Mouse (Mus musculus) heart, postnatal 0 days (tissue): ENCODE results near the gene Wdr61. TPM values are rescaled to one million over a fixed set of nuclear protein-coding genes. Genes with fewer than 3 reads are reported as not detected.

ENCODE experiments used
- ATAC-seq: fragments of 200-750 bp; cut with Nextera tagmentation; 2 replicates; pipeline ENCODE4 v1.8.0; 2017; ENCODE audit warnings: low read depth, moderate number of reproducible peaks, moderate library complexity; ENCODE audit not compliant: insufficient read depth
- DNase-seq: peaks from one replicate; pipeline ENCODE4 v3.0.0-alpha.2; 2016; ENCODE audit warnings: low spot score
- H3K27ac ChIP-seq: fragments of 300-500 bp; sonication (generic); 2 replicates; pipeline ENCODE4 v1.5.1; 2014; ENCODE audit warnings: low read depth, mild to moderate bottlenecking
- H3K27me3 ChIP-seq: fragments of 300-500 bp; sonication (generic); 2 replicates; pipeline ENCODE4 v1.6.1; 2014; ENCODE audit warnings: low read length, mixed read lengths; ENCODE audit not compliant: control insufficient read depth, insufficient read depth
- H3K36me3 ChIP-seq: fragments of 300-500 bp; sonication (generic); replicated peaks from 2 replicates; pipeline ENCODE4 v1.6.1; 2014; ENCODE audit warnings: low read length, mixed read lengths; ENCODE audit not compliant: control insufficient read depth, insufficient read depth
- H3K4me1 ChIP-seq: fragments of 300-500 bp; sonication (generic); 2 replicates; pipeline ENCODE4 v1.6.1; 2014; ENCODE audit warnings: antibody characterized with exemption; ENCODE audit not compliant: control insufficient read depth, insufficient read depth
- H3K4me2 ChIP-seq: fragments of 300-500 bp; sonication (generic); 2 replicates; pipeline ENCODE4 v1.6.1; 2014; ENCODE audit warnings: low read depth, mild to moderate bottlenecking, low read length, moderate library complexity
- H3K4me3 ChIP-seq: fragments of 300-500 bp; sonication (generic); 2 replicates; pipeline ENCODE4 v1.5.1; 2014; ENCODE audit warnings: low read depth, low read length
- H3K9ac ChIP-seq: fragments of 300-500 bp; sonication (generic); replicated peaks from 2 replicates; pipeline ENCODE4 v1.6.1; 2014; ENCODE audit warnings: low read depth, low read length, mixed read lengths
- H3K9me3 ChIP-seq: fragments of 300-500 bp; sonication (generic); replicated peaks from 2 replicates; pipeline ENCODE4 v1.6.1; 2016; ENCODE audit warnings: low read length; ENCODE audit not compliant: control insufficient read depth
- CTCF ChIP-seq: IDR thresholded peaks from 2 replicates; pipeline ENCODE4 v1.5.1; 2016; ENCODE audit warnings: antibody characterized with exemption, control low read depth, low read depth
- EP300 ChIP-seq: IDR thresholded peaks from 2 replicates; pipeline ENCODE4 v1.6.1; 2016; ENCODE audit warnings: antibody characterized with exemption, low read depth
- WGBS: fragments of 180-500 bp; shearing (Covaris S2); extraction: QIAGEN DNeasy Blood & Tissue Kit; methylation state at CpG from one replicate; pipeline ENCODE4 v1.1.7; 2014; 5-methylcytosine and 5-hydroxymethylcytosine counted together
- polyA plus RNA-seq: library from polyadenylated mRNA; unstranded; fragments of >200 nt; fragmentation: Nextera tagmentation; extraction: Ambion mirVana; gene quantifications from 2 replicates; pipeline ENCODE4 v1.2.1, GENCODE M21; 2015
- total RNA-seq: library from RNA; depleted of rRNA; stranded (reverse); fragments of >200 nt; gene quantifications from 2 replicates; pipeline ENCODE4 v1.2.3, GENCODE M21; 2014; ENCODE audit warnings: low replicate concordance

The Wdr61 gene
- total and polyA plus RNA-seq, 2 experiments from 2014 or later = 65.5 to 92.2 TPM

DNA sequence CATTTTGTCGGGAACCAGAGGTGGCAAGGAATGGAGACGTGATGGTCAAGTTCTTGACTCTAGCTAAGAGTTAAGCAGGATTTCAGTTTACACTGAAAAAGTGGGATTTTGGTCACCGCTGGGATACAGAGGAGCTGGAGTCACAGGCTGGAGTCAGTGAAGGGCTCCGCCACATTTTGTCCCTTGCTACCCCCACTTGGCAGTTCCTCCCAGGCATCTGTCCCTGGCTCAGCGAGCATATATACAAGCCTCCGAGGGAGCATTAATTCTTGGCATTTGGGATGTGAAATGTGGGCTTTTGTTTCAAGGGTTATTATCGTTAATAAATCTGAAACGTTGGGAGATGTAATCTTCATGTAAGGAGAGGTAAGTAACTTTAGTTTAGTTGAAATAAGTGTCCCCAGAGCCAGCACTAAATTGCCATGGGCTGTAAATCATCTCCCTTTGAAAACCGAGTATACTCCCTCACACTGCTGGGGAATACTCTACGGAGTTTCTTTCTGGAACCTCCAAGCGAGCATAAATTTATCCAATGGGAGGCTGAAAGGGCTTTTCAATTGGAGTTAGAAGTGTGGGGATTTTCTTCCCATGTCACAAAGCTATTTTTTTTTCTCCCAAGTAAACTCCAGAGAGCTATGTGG, 35.9 kb upstream of the Wdr61 start:
- TF ChIP-seq CTCF (no peak), EP300 (no peak)
- H3K36me3 ChIP-seq = no peaks in the 10 kb centered on the region
- H3K9ac ChIP-seq = no peak overlapping the region
- H3K27me3 ChIP-seq = peaks cover 59% of the 10 kb centered on the region
- no peak overlapping the region for H3K4me2 ChIP-seq
- ATAC-seq (no peak), DNase-seq (no peak)
- H3K4me3 ChIP-seq = no peak overlapping the region
- peaks cover 13% of the 10 kb centered on the region; the same call in 1 of the 2 replicates for H3K4me1 ChIP-seq
- WGBS = 74% methylated on average over 11 of the region's 11 CpGs
- H3K9me3 ChIP-seq = no peaks in the 10 kb centered on the region
- H3K27ac ChIP-seq = no peak overlapping the region

DNA sequence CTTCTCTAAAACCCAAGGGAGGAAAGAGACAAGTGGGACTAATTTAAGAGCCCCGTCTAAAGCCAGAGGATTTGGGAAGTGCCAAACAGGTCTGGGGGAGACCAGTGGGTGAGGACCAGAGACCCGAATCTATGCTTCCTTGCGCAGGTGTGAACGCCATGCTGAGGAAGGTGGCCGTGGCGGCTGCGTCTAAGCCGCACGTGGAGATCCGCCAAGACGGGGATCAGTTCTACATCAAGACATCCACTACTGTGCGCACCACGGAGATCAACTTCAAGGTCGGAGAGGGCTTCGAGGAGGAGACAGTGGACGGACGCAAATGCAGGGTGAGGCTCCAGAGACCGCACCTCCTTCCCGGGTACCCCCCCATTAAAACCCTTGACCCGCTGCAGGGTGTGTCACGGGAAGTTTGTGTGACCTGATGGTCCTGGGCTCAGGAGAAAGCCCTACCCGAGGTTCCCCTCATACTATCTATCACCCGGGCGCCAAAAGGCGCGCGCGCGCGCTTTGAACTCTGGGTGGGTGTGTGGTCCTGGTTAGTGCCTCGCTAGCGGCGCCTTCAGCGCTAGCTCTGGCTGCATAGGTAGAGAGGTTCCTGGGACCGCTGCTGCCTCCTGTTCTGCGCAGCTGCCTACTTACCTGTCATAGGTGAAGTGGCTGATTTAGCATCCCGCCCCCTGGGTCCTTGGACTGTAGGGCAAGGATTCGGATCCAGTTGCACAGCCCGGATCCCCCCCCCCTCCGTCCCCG, 31.2 kb upstream of the Wdr61 start:
- no peak for DNase-seq
- Histone ChIP-seq H3K27me3 (peaks cover 88% of the 10 kb centered on the region), H3K4me1 (peaks cover 11% of the 10 kb centered on the region; the same call in 1 of the 2 replicates), H3K9me3 (no peaks in the 10 kb centered on the region), H3K4me2 (peak overlapping the region; percentile 49), H3K4me3 (peak overlapping the region; percentile 37), H3K27ac (no peak overlapping the region), H3K9ac (no peak overlapping the region), H3K36me3 (no peaks in the 10 kb centered on the region)
- ATAC-seq = no peak
- under 1% methylated on average over 41 of the region's 41 CpGs for WGBS
- TF ChIP-seq EP300 = no peak
- TF ChIP-seq CTCF = no peak

DNA sequence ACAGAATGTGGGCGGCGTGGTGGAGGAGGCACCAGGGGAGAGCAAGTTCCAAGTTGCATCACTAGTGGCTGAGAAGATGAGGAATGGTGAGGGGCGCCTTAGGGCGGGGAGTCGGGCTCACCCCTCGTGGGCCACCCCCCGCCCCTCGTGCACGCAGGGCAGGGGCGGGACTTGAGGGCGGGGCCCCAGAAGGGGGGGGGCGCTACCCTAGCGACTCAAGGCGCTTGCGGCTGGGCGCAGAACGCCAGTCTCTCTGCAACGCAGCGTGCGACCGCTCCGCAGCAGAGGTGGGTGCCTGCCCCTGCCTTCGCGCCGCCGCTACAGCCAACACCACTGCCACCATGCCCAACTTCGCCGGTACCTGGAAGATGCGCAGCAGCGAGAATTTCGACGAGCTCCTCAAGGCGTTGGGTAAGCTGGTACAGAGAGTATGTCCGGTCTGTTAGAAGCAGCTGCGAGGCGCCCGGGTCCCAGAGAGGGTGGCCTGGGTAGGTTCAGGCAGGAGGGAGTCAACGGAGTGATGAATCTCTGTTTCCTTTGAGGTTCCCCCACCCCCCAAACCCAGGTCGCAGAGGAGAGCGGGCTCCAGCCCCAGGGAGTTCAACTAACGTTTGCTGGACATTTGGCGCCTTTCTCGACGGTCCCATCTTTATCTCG, 30.4 kb upstream of the Wdr61 start, which contains the start of gene Crabp1:
Gene Crabp1 (plus strand): TSS at position 188 of the 657 bp plus-strand sequence.
- 1% methylated on average over 33 of the region's 45 CpGs for WGBS
- peak; percentile 14; the same call in 1 of the 2 replicates for ATAC-seq
- H3K27me3 ChIP-seq = peaks cover 80% of the 10 kb centered on the region

DNA sequence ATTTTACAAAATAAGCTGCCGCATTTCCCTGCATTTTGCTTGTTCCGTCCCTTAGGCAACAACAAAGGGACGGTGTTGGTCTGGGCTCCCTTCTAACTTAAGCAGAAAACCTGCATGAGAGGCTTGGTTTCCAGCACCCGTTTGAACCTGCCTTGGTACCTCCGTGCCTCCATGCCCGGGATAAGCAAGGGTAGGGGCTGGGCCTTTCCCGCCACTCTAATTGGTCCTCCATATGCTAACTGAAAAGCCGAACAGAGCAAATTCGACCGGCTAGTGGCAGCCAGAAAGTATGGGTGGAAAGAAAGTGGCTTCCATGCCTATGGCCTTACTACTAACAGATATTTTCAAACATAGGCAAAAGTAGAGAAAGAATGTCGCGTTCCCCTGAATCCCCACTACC, 29.8 kb upstream of the Wdr61 start:
- no peak overlapping the region for H3K9ac ChIP-seq
- 40% methylated on average over 12 of the region's 12 CpGs for WGBS
- H3K36me3 ChIP-seq = no peaks in the 10 kb centered on the region
- H3K4me2 ChIP-seq = no peak overlapping the region
- H3K4me1 ChIP-seq = peaks cover 11% of the 10 kb centered on the region; the same call in 1 of the 2 replicates
- H3K9me3 ChIP-seq = no peaks in the 10 kb centered on the region
- H3K27ac ChIP-seq = no peak overlapping the region
- ATAC-seq = no peak
- TF ChIP-seq CTCF (no peak), EP300 (no peak)
- no peak for DNase-seq
- no peak overlapping the region; the same call in 1 of the 2 replicates for H3K4me3 ChIP-seq
- peaks cover 75% of the 10 kb centered on the region for H3K27me3 ChIP-seq

More for the DNA sequence above, 30.4 kb upstream of the Wdr61 start, which contains the start of gene Crabp1:
- TF ChIP-seq EP300 = no peak
- no peak for TF ChIP-seq CTCF
- Histone ChIP-seq H3K4me3 (peak within 1 kb of the TSS; percentile 37), H3K4me2 (peak within 1 kb of the TSS; percentile 49), H3K9ac (no peak within 1 kb of the TSS), H3K36me3 (no peaks in the 10 kb centered on the region), H3K27ac (no peak within 1 kb of the TSS), H3K4me1 (peaks cover 11% of the 10 kb centered on the region; the same call in 1 of the 2 replicates), H3K9me3 (no peaks in the 10 kb centered on the region)
- DNase-seq = no peak

DNA sequence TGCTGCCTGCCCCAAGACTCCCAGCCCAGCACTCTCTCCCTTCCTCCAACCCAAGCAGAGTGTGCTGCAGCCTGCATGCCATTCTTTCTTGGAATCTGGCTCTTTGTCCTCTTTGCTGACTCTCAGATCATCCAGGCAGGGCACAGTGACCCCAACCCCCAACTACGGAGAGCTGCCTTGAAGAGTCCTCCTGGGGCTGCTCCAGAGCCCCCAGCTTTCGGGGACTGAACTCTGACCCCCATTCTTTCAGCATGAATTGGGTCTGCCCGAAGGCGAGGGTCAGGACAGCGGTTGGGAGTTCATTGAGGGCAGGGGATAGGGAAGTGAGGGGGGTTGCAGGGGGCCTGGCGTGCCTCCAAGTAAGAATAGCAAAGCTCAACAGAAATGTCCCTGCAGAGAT, 25.3 kb upstream of the Wdr61 start:
- ATAC-seq = no peak
- H3K9ac ChIP-seq = no peak overlapping the region
- DNase-seq = no peak
- H3K36me3 ChIP-seq = no peaks in the 10 kb centered on the region
- no peak for TF ChIP-seq EP300
- no peak for TF ChIP-seq CTCF
- H3K4me2 ChIP-seq = no peak overlapping the region
- peaks cover 31% of the 10 kb centered on the region for H3K27me3 ChIP-seq
- H3K9me3 ChIP-seq = no peaks in the 10 kb centered on the region
- no peak overlapping the region for H3K4me3 ChIP-seq
- H3K4me1 ChIP-seq = peaks cover 2% of the 10 kb centered on the region; the same call in 1 of the 2 replicates
- 44% methylated on average over 6 of the region's 6 CpGs for WGBS
- no peak overlapping the region for H3K27ac ChIP-seq
